16 mouse cellular contexts compared by ENCODE assay signal in genomic region chr13:58843826-58844225, GRCm38 (mm10). TPM values are rescaled to one million over a fixed set of nuclear protein-coding genes. Genes with fewer than 3 reads are reported as not detected.
DNase-seq lines count a peak whose midpoint lies in the region; ATAC-seq and TF ChIP-seq lines count a peak whose summit lies in the region.
"Had no signal": no experiment of that assay in that cellular context is flagged by ENCODE, and none has a peak within 500 bp of the region (broad histone marks: within the 10 kb centered on the region; RNA-seq: fewer than 3 reads in every experiment).

No protein-coding gene starts in this region.

- H3K4me3 ChIP-seq in hindbrain, postnatal 0 days (ENCODE audit: low read length) = no peak overlapping the region
- no peak overlapping the region for H3K4me3 ChIP-seq in hindbrain, embryonic 16.5 days (ENCODE audit: low read length)
- H3K4me3 ChIP-seq in forebrain, embryonic 16.5 days (replicated peaks; ENCODE audit: low read length) = no peak overlapping the region
- H3K4me3 ChIP-seq in liver, postnatal 0 days (ENCODE audit: low read depth, low read length) = no peak overlapping the region
- H3K4me3 ChIP-seq: heart, embryonic 12.5 days; lung, embryonic 15.5 days; neural tube, embryonic 13.5 days had no signal

- ATAC-seq in hindbrain, postnatal 0 days = no peak
- ATAC-seq in hindbrain, embryonic 16.5 days = no peak
- peak; percentile 39 for ATAC-seq in forebrain, embryonic 16.5 days
- ATAC-seq in liver, postnatal 0 days = no peak

- H3K27me3 ChIP-seq in hindbrain, postnatal 0 days (ENCODE audit: insufficient read depth, low read length) = no peaks in the 10 kb centered on the region
- no peaks in the 10 kb centered on the region for H3K27me3 ChIP-seq in hindbrain, embryonic 16.5 days (replicated peaks; ENCODE audit: control insufficient read depth, insufficient read depth, low read length)
- no peaks in the 10 kb centered on the region for H3K27me3 ChIP-seq in forebrain, embryonic 16.5 days (replicated peaks; ENCODE audit: control insufficient read depth, insufficient read depth, low read length)
- no peaks in the 10 kb centered on the region for H3K27me3 ChIP-seq in liver, postnatal 0 days (ENCODE audit: insufficient read depth, low read length)
- H3K27me3 ChIP-seq: CH12.LX; lung, embryonic 15.5 days; neural tube, embryonic 13.5 days had no signal

- H3K9me3 ChIP-seq in hindbrain, postnatal 0 days (ENCODE audit: low read length) = no peaks in the 10 kb centered on the region
- H3K9me3 ChIP-seq in hindbrain, embryonic 16.5 days (ENCODE audit: control insufficient read depth, low read length) = no peaks in the 10 kb centered on the region
- no peaks in the 10 kb centered on the region for H3K9me3 ChIP-seq in forebrain, embryonic 16.5 days (ENCODE audit: control insufficient read depth, low read length)
- peaks cover 3% of the 10 kb centered on the region for H3K9me3 ChIP-seq in liver, postnatal 0 days (ENCODE audit: low read length)
- H3K9me3 ChIP-seq: lung, embryonic 15.5 days had no signal

- TF ChIP-seq CTCF in hindbrain, postnatal 0 days (IDR thresholded peaks at IDR 0.05; ENCODE audit: low read depth) = no peak
- no peak for TF ChIP-seq CTCF in brain, embryonic 14.5 days (IDR thresholded peaks at IDR 0.05; ENCODE audit: borderline replicate concordance, extremely low read depth, insufficient read depth, insufficient read length)
- no peak for TF ChIP-seq CTCF in liver, postnatal 0 days (IDR thresholded peaks at IDR 0.05; ENCODE audit: low read depth)

- WGBS in hindbrain, postnatal 0 days = 77% methylated on average over 9 of the region's 9 CpGs
- 84% methylated on average over 9 of the region's 9 CpGs for WGBS in hindbrain, embryonic 16.5 days
- WGBS in forebrain, embryonic 16.5 days = 76% methylated on average over 9 of the region's 9 CpGs
- 85% methylated on average over 9 of the region's 9 CpGs for WGBS in liver, postnatal 0 days (ENCODE audit: insufficient replicate concordance)

- no peaks in the 10 kb centered on the region for H3K4me1 ChIP-seq in hindbrain, postnatal 0 days (ENCODE audit: insufficient read depth, low read length)
- H3K4me1 ChIP-seq in hindbrain, embryonic 16.5 days (ENCODE audit: control insufficient read depth, insufficient read depth, low read depth, low read length) = peaks cover 9% of the 10 kb centered on the region; the same call in 1 of the 2 replicates
- peaks cover 11% of the 10 kb centered on the region for H3K4me1 ChIP-seq in forebrain, embryonic 16.5 days (replicated peaks; ENCODE audit: control insufficient read depth, insufficient read depth, low read length)
- H3K4me1 ChIP-seq in liver, postnatal 0 days (ENCODE audit: insufficient read depth) = no peaks in the 10 kb centered on the region
- H3K4me1 ChIP-seq: heart, embryonic 12.5 days had no signal

- TF ChIP-seq EP300 in liver, postnatal 0 days (IDR thresholded peaks at IDR 0.05; ENCODE audit: low read depth) = no peak

- H3K36me3 ChIP-seq in hindbrain, postnatal 0 days (ENCODE audit: insufficient read depth, low read length) = peaks cover 29% of the 10 kb centered on the region
- peaks cover 24% of the 10 kb centered on the region for H3K36me3 ChIP-seq in hindbrain, embryonic 16.5 days (ENCODE audit: control insufficient read depth, insufficient read depth, low read length)
- H3K36me3 ChIP-seq in forebrain, embryonic 16.5 days (ENCODE audit: control insufficient read depth, insufficient read depth) = peaks cover 9% of the 10 kb centered on the region; the same call in 1 of the 2 replicates
- H3K36me3 ChIP-seq in liver, postnatal 0 days (replicated peaks; ENCODE audit: insufficient read depth, low read length) = no peaks in the 10 kb centered on the region
- H3K36me3 ChIP-seq: heart, embryonic 12.5 days; lung, embryonic 15.5 days had no signal

- no peak overlapping the region for H3K27ac ChIP-seq in hindbrain, postnatal 0 days
- H3K27ac ChIP-seq in hindbrain, embryonic 16.5 days (ENCODE audit: low read depth, low read length) = no peak overlapping the region
- no peak overlapping the region for H3K27ac ChIP-seq in forebrain, embryonic 16.5 days (ENCODE audit: low read length)
- H3K27ac ChIP-seq in liver, postnatal 0 days (ENCODE audit: low read depth) = no peak overlapping the region
- H3K27ac ChIP-seq: lung, embryonic 15.5 days had no signal

- DNase-seq in adrenal gland, adult 2 months = peak; percentile 12
- DNase-seq in adrenal gland, postnatal 4 days (ENCODE audit: low spot score in 2 of 2) = no peak
- peak; percentile 38 for DNase-seq in hindbrain, postnatal 0 days (ENCODE audit: low spot score)
- DNase-seq in brain, embryonic 14.5 days (ENCODE audit: low read depth) = peak; percentile 74
- no peak for DNase-seq in liver, postnatal 0 days
- no peak for DNase-seq in B cell, adult 2 months
- DNase-seq: embryo, embryonic 11 days; gastrocnemius, postnatal 36 days; heart, postnatal 4 days; thymus, adult 2 months had no signal

- no peak overlapping the region for H3K9ac ChIP-seq in hindbrain, postnatal 0 days (replicated peaks; ENCODE audit: low read length)
- no peak overlapping the region for H3K9ac ChIP-seq in hindbrain, embryonic 16.5 days (ENCODE audit: low read depth, low read length)
- H3K9ac ChIP-seq in forebrain, embryonic 16.5 days (replicated peaks; ENCODE audit: low read depth, low read length) = no peak overlapping the region
- H3K9ac ChIP-seq in liver, postnatal 0 days (replicated peaks) = no peak overlapping the region
- H3K9ac ChIP-seq: heart, embryonic 12.5 days; lung, embryonic 15.5 days; neural tube, embryonic 13.5 days had no signal

- no peak for TF ChIP-seq POLR2A in brain, embryonic 14.5 days (IDR thresholded peaks at IDR 0.05; ENCODE audit: borderline replicate concordance, extremely low read depth, insufficient read depth, insufficient read length, poor library complexity, severe bottlenecking)

- no peak overlapping the region for H3K4me2 ChIP-seq in hindbrain, postnatal 0 days (ENCODE audit: low read depth, low read length)
- H3K4me2 ChIP-seq in hindbrain, embryonic 16.5 days (ENCODE audit: low read length) = no peak overlapping the region
- no peak overlapping the region for H3K4me2 ChIP-seq in forebrain, embryonic 16.5 days (ENCODE audit: low read length)
- H3K4me2 ChIP-seq in liver, postnatal 0 days (ENCODE audit: low read depth, low read length) = no peak overlapping the region
- H3K4me2 ChIP-seq: heart, embryonic 12.5 days; lung, embryonic 15.5 days; neural tube, embryonic 13.5 days had no signal

RNA-seq across cellular contexts. Expression of gene Ntrk2, which starts 37.5 kb away (rescaled TPM):
- total RNA-seq in adrenal gland, adult 2 months (2021) = 10 to 100 TPM; 29.4 to 30.0 TPM
- polyA plus RNA-seq in adrenal gland, adult 2 months (2012; rRNA removed) = 20.5 and 25.8 TPM in 2 replicates
- total RNA-seq in adrenal gland, postnatal 4 days (2021) = 10 to 100 TPM; 13.5 to 14.5 TPM
- total RNA-seq in hindbrain, postnatal 0 days (2014; rRNA removed) = 229 and 233 TPM in 2 replicates
- polyA plus RNA-seq in hindbrain, postnatal 0 days (2015; fragmentation: Nextera tagmentation; extraction: Ambion mirVana) = 158 and 160 TPM in 2 replicates
- polyA plus RNA-seq in hindbrain, embryonic 16.5 days (2015; fragmentation: Nextera tagmentation; extraction: Ambion mirVana) = 137 and 146 TPM in 2 replicates
- 42.7 and 65.4 TPM in 2 replicates for polyA plus RNA-seq in brain, embryonic 14.5 days (2012; rRNA removed)
- 101 and 102 TPM in 2 replicates for polyA plus RNA-seq in forebrain, embryonic 16.5 days (2015; fragmentation: Nextera tagmentation; extraction: Ambion mirVana)
- 0.11 and 0.21 TPM in 2 replicates for polyA plus RNA-seq in liver, postnatal 0 days (2015; fragmentation: Nextera tagmentation; extraction: Ambion mirVana)
- total RNA-seq: CH12.LX had no signal

Comparison
In these comparisons a context has a peak if more than half of its experiments do, and no peak if none do; other contexts are left out.
1. DNase-seq: peak in adrenal gland, adult 2 months (single experiment), hindbrain, postnatal 0 days (single experiment) and brain, embryonic 14.5 days (single experiment); none in adrenal gland, postnatal 4 days (0 of 2), liver, postnatal 0 days (single experiment) and B cell, adult 2 months (0 of 2).
2. RNA of gene Ntrk2, which starts 37.5 kb away (polyA plus RNA-seq): 158 to 160 TPM in hindbrain, postnatal 0 days, 137 to 146 TPM in hindbrain, embryonic 16.5 days, 101 to 102 TPM in forebrain, embryonic 16.5 days, 42.7 to 65.4 TPM in brain, embryonic 14.5 days and 20.5 to 25.8 TPM in adrenal gland, adult 2 months; 0.11 to 0.21 TPM in liver, postnatal 0 days; every median in the first group is over 10 times any median in the second.